Mouse (Mus musculus): ENCODE measurements around the gene St6galnac5. TPM values are rescaled to one million over a fixed set of nuclear protein-coding genes. Genes with fewer than 3 reads are reported as not detected.

St6galnac5 gene
- polyA plus RNA-seq, 1 experiment = 1.7 TPM

DNA sequence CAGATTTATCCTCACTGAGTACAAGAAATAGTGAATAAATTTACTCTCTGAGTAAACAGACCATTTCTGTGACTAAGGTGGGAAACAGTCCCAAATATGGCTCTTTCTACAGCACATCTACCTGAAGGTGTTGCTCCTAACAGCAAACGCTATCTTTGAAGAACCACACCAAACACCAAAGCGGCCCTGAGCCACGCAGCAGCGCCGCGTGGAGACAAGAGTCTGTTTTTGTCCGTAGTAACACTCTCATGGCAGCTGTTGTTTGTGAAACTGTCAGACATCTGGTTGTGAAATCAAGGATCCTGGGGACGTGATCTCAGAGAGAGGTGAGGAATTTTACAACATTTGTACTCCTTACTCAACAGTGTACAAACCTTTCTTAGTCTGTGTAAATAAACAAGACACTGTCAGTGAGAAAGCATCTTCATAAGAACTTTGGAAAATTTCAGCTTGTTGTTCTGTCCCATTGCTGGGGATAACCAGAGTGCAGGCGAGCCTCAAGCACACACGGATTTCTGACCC is 20.1 kb downstream of the St6galnac5 start:
- Histone ChIP-seq H3K27ac (replicated peaks; ENCODE audit: low read depth, low read length) (peak overlapping the region; percentile 26; the same call in 1 of the 2 replicates), H3K4me1 (ENCODE audit: control insufficient read depth, insufficient read depth, insufficient read length, low read length) (no peaks in the 10 kb centered on the region), H3K4me3 (ENCODE audit: insufficient read depth, low read depth, low read length) (no peak overlapping the region)

GRCm38 (mm10) chr3:152958358-152959150 is 23.5 kb downstream of the St6galnac5 start:
- Histone ChIP-seq H3K4me1 (ENCODE audit: control insufficient read depth, insufficient read depth, insufficient read length, low read length) (no peaks in the 10 kb centered on the region), H3K27ac (replicated peaks; ENCODE audit: low read depth, low read length) (peak overlapping the region; percentile 57), H3K4me3 (ENCODE audit: insufficient read depth, low read depth, low read length) (no peak overlapping the region)

- Histone ChIP-seq H3K4me3 (ENCODE audit: insufficient read depth, low read depth, low read length) (no peak overlapping the region), H3K27ac (replicated peaks; ENCODE audit: low read depth, low read length) (no peak overlapping the region), H3K4me1 (ENCODE audit: control insufficient read depth, insufficient read depth, insufficient read length, low read length) (no peaks in the 10 kb centered on the region)
These were observed 25.3 kb downstream of the St6galnac5 start for GRCm38 (mm10) chr3:152956771-152957170.

GRCm38 (mm10) chr3:152956038-152956437 is 26.0 kb downstream of the St6galnac5 start:
- H3K4me1 ChIP-seq (ENCODE audit: control insufficient read depth, insufficient read depth, insufficient read length, low read length) = no peaks in the 10 kb centered on the region
- H3K4me3 ChIP-seq (ENCODE audit: insufficient read depth, low read depth, low read length) = no peak overlapping the region
- no peak overlapping the region for H3K27ac ChIP-seq (replicated peaks; ENCODE audit: low read depth, low read length)

DNA sequence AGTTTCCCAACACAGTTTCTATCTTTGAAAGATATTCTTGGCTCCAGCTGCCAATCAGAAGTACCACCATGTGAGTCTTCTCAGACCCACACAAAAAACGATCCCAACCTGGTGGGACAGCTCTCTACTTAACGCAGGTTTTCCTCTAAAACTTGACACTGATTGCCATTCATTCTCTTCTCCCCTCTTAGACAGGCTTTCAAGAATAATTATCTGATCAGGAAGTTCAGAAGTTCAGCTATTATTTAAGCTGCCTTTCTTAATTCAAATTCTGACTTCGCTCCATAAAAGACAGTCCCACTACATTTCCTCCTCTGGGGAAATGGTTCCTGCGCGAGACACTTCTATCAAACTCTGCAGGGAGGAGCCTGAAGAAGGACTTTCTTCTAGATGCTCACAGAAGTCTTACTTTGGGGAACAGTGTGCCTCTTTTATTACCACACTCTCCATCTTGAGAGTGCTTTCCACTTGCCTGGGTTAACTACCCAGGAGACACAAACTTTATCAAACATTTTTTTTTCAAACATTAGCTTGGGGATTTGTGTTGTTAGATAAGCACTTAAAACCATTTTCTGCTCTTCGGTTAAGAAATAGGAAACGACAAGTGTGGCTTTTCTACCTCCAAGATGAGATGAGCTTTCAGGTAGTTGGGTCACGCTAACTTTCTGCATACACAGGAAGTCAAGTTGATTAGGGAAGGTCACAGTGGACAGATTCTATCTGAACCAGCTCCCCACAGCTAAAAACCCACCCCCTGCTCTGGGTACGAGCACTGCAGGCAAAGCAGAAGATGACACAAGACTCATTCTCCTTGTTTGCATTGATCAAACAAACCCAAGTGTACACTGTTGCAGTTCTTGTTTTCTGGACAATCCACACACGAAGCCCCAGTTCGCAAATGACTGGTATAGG is 30.2 kb downstream of the St6galnac5 start:
- H3K4me1 ChIP-seq (ENCODE audit: control insufficient read depth, insufficient read depth, insufficient read length, low read length) = no peaks in the 10 kb centered on the region
- H3K4me3 ChIP-seq (ENCODE audit: insufficient read depth, low read depth, low read length) = no peak overlapping the region
- H3K27ac ChIP-seq (replicated peaks; ENCODE audit: low read depth, low read length) = no peak overlapping the region

DNA sequence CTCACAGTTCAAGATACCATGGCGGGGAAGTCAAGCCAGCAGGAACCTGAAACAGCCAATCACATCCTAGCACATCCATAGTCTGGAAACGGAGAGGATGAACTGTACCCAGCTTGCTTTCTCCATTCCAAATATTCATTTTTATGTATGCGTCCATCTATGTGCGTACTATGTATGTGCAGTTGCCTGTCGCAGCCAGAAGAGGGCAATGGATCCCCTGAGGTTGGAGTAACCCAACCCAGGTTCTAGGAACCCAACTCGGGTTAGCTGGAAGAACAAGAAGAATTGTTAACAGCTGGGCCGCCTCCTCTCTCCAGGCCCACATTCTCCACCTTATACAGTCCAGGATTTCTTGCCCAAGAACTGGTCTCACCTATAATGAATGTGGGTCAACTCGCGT is 31.1 kb downstream of the St6galnac5 start:
- H3K27ac ChIP-seq (replicated peaks; ENCODE audit: low read depth, low read length) = no peak overlapping the region
- H3K4me1 ChIP-seq (ENCODE audit: control insufficient read depth, insufficient read depth, insufficient read length, low read length) = no peaks in the 10 kb centered on the region
- H3K4me3 ChIP-seq (ENCODE audit: insufficient read depth, low read depth, low read length) = no peak overlapping the region

DNA sequence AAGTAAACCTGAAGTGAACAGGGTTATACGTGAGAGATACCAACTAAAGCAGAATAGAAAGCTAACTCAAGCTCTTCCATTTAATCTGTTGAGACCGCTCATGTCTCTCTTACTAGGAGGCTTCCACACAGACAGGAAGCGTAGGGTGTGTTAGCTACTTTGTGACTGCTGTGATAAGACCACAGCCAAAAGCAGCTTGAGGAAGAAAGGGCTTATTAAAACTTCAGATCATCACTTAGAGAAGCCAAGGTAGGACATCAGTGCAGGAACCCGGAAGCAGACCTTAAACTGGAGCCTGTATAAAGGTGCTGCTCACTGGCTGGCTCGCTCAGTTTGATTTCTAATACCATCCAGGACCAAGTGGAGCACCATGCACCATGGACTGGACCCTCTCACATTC is 31.7 kb downstream of the St6galnac5 start:
- no peak overlapping the region for H3K4me3 ChIP-seq (ENCODE audit: insufficient read depth, low read depth, low read length)
- H3K27ac ChIP-seq (replicated peaks; ENCODE audit: low read depth, low read length) = no peak overlapping the region
- H3K4me1 ChIP-seq (ENCODE audit: control insufficient read depth, insufficient read depth, insufficient read length, low read length) = no peaks in the 10 kb centered on the region

DNA sequence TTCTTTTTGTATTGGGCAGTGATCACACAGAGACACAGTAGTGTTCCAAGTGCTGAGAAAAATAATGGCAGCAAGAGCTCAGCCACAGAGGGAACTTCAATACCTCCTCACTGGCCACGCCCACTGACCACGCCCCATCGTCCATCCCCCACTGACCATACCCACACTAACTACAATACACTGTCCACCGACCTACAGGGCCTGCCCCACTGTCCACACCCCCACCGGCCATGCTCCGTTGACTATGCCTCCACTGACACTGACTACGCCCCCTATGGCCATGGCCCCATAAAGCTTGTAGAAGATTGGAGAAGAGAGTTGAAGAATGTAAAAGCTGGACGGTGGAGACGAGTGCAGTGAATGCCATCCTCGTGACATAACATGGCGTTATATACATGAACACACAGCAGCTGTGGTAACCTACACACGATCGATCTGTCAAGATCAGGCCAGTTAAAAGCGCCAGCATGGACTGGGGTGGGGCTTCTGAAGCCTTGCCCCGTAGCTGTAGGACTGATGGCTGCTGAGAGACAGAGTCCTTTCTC is 32.7 kb downstream of the St6galnac5 start:
- H3K4me1 ChIP-seq (ENCODE audit: control insufficient read depth, insufficient read depth, insufficient read length, low read length) = no peaks in the 10 kb centered on the region
- no peak overlapping the region for H3K27ac ChIP-seq (replicated peaks; ENCODE audit: low read depth, low read length)
- H3K4me3 ChIP-seq (ENCODE audit: insufficient read depth, low read depth, low read length) = no peak overlapping the region

GRCm38 (mm10) chr3:152948556-152948955 is 33.5 kb downstream of the St6galnac5 start:
- Histone ChIP-seq H3K4me1 (ENCODE audit: control insufficient read depth, insufficient read depth, insufficient read length, low read length) (no peaks in the 10 kb centered on the region), H3K4me3 (ENCODE audit: insufficient read depth, low read depth, low read length) (no peak overlapping the region), H3K27ac (replicated peaks; ENCODE audit: low read depth, low read length) (no peak overlapping the region)

- no peak overlapping the region for H3K4me3 ChIP-seq (ENCODE audit: insufficient read depth, low read depth, low read length)
These were observed 34.9 kb downstream of the St6galnac5 start for GRCm38 (mm10) chr3:152947031-152947640.

DNA sequence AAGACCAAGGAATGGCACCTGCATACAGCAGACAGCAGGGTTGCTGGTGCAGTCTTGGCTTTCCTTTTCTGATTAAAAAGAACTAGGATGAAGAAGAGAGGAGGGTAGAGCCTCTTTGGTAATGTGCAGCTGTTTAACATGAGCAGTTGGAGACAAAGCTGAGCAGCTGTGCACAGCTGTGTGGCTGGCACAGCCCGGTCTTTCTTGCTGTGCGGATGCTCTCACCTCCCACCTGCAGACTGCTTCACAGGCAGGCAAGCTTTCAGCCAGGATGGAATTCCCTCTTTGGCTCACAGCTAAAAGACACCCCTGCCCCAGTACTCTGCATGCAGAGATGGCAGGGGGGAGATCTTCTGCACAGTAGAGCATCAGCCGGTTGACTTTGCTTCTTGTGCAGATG is 37.3 kb downstream of the St6galnac5 start:
- H3K4me1 ChIP-seq (ENCODE audit: control insufficient read depth, insufficient read depth, insufficient read length, low read length) = no peaks in the 10 kb centered on the region
- H3K4me3 ChIP-seq (ENCODE audit: insufficient read depth, low read depth, low read length) = no peak overlapping the region
- H3K27ac ChIP-seq (replicated peaks; ENCODE audit: low read depth, low read length) = no peak overlapping the region

More at GRCm38 (mm10) chr3:152947031-152947640, 34.9 kb downstream of the St6galnac5 start:
- no peak overlapping the region for H3K27ac ChIP-seq (replicated peaks; ENCODE audit: low read depth, low read length)
- no peaks in the 10 kb centered on the region for H3K4me1 ChIP-seq (ENCODE audit: control insufficient read depth, insufficient read depth, insufficient read length, low read length)

DNA sequence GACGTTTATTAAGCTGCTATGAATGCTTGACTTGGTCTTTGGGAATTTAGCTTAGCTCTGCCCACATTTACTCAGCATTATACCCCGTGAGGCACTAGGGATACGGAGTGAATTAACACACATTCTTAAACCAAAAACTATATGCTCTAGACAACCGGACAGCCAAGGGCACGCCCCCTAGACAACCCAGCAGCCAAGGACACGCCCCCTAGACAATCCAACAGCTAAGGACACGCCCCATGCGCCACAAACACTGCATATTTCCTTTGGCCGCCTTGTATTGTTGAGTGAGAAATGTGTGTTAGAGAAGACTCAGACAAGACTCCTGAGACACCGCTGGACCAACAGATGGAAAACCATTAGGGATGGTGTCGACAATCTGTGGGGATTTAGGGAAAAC is 39.1 kb downstream of the St6galnac5 start:
- no peak overlapping the region for H3K27ac ChIP-seq (replicated peaks; ENCODE audit: low read depth, low read length)
- H3K4me1 ChIP-seq (ENCODE audit: control insufficient read depth, insufficient read depth, insufficient read length, low read length) = no peaks in the 10 kb centered on the region
- no peak overlapping the region for H3K4me3 ChIP-seq (ENCODE audit: insufficient read depth, low read depth, low read length)

- no peak overlapping the region for H3K4me3 ChIP-seq (ENCODE audit: insufficient read depth, low read depth, low read length)
- no peak overlapping the region for H3K27ac ChIP-seq (replicated peaks; ENCODE audit: low read depth, low read length)
- H3K4me1 ChIP-seq (ENCODE audit: control insufficient read depth, insufficient read depth, insufficient read length, low read length) = no peaks in the 10 kb centered on the region
These were observed 40.4 kb downstream of the St6galnac5 start for GRCm38 (mm10) chr3:152941671-152942070.

- H3K27ac ChIP-seq (replicated peaks; ENCODE audit: low read depth, low read length) = no peak overlapping the region
- no peaks in the 10 kb centered on the region for H3K4me1 ChIP-seq (ENCODE audit: control insufficient read depth, insufficient read depth, insufficient read length, low read length)
- no peak overlapping the region for H3K4me3 ChIP-seq (ENCODE audit: insufficient read depth, low read depth, low read length)
These were observed 45.7 kb downstream of the St6galnac5 start for GRCm38 (mm10) chr3:152936313-152936712.

DNA sequence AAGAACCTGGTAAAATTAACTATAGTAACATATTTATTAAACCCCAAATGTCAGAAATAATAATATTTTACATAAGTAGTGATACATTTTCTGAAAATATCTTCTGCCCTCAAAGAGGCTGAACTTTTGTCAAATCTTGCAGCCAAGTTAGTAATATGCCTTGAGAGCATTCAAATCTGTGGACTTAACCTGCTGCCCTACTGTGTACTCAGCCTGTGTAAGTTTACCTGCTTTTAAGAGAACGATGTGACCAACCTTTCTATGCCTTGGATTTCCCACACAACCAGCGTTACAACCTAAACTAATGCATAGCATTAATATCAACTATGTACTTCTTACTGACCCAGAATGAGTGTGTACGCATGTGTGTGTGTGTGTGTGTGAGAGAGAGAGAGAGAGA is 48.3 kb downstream of the St6galnac5 start:
- no peak overlapping the region for H3K27ac ChIP-seq (replicated peaks; ENCODE audit: low read depth, low read length)
- no peak overlapping the region for H3K4me3 ChIP-seq (ENCODE audit: insufficient read depth, low read depth, low read length)
- H3K4me1 ChIP-seq (ENCODE audit: control insufficient read depth, insufficient read depth, insufficient read length, low read length) = no peaks in the 10 kb centered on the region

Data from brown adipose tissue, adult 24 weeks (tissue).